Mouse (Mus musculus) ES-E14 (cell line): Measurements from ENCODE around the gene Slc6a17. TPM values are rescaled to one million over a fixed set of nuclear protein-coding genes. Genes with fewer than 3 reads are reported as not detected.

Experiments
- DNase-seq: peaks from one replicate; pipeline ENCODE4 v3.0.0-alpha.2; 2013; ENCODE audit warnings: low read depth, low spot score
- H3K27ac ChIP-seq: 2 replicates; pipeline ENCODE4 v1.5.1; 2012; ENCODE audit warnings: low read depth, mild to moderate bottlenecking, low read length, moderate library complexity, mixed read lengths; ENCODE audit not compliant: poor library complexity, insufficient read depth, severe bottlenecking
- H3K36me3 ChIP-seq: 2 replicates; pipeline ENCODE4 v1.6.1; 2012; ENCODE audit warnings: mild to moderate bottlenecking, low read length, moderate library complexity, mixed read lengths; ENCODE audit not compliant: control insufficient read depth, poor library complexity, insufficient read depth, severe bottlenecking
- H3K4me1 ChIP-seq, 2 experiments: fragments of 150-350 bp in 1 of 2; sonication (generic) in 1 of 2; 2 replicates each; pipeline ENCODE4 v1.6.1; 2012; ENCODE audit warnings: low read length in 2 of 2, mild to moderate bottlenecking in 1 of 2, mixed read lengths in 1 of 2; ENCODE audit not compliant: control insufficient read depth in 2 of 2, insufficient read depth in 2 of 2, poor library complexity in 1 of 2
- H3K4me3 ChIP-seq, 2 experiments: fragments of 150-350 bp in 1 of 2; sonication (generic) in 1 of 2; 2 replicates each; pipeline ENCODE4 v1.5.1; 2012; ENCODE audit warnings: low read length in 2 of 2, low read depth in 1 of 2, mild to moderate bottlenecking in 1 of 2, mixed read lengths in 1 of 2; ENCODE audit not compliant: insufficient read depth in 1 of 2, poor library complexity in 1 of 2, severe bottlenecking in 1 of 2
- H3K9ac ChIP-seq: 2 replicates; pipeline ENCODE4 v1.6.1; 2012; ENCODE audit warnings: low read depth, mild to moderate bottlenecking, low read length, mixed read lengths; ENCODE audit not compliant: poor library complexity, insufficient read depth, severe bottlenecking
- H3K9me3 ChIP-seq: fragments of 150-350 bp; sonication (generic); 2 replicates; pipeline ENCODE4 v1.6.1; 2012; ENCODE audit warnings: low read depth, mild to moderate bottlenecking, low read length; ENCODE audit not compliant: control insufficient read depth, insufficient read depth
- CHD2 ChIP-seq: IDR thresholded peaks from 2 replicates; pipeline ENCODE4 v1.6.1; 2014; ENCODE audit warnings: mild to moderate bottlenecking, low read depth, low read length, inconsistent platforms
- HCFC1 ChIP-seq: IDR thresholded peaks from 2 replicates; pipeline ENCODE4 v1.6.1; 2012; ENCODE audit warnings: low read length, inconsistent platforms, borderline replicate concordance; ENCODE audit not compliant: insufficient read depth
- MAFK ChIP-seq: IDR thresholded peaks from 2 replicates; pipeline ENCODE4 v1.6.1; 2014; ENCODE audit warnings: mild to moderate bottlenecking, low read depth, low read length, inconsistent platforms; ENCODE audit not compliant: insufficient read depth
- ZC3H11A ChIP-seq: IDR thresholded peaks from 2 replicates; pipeline ENCODE4 v1.6.1; 2012; ENCODE audit warnings: low read depth, mild to moderate bottlenecking, inconsistent platforms, low read length, borderline replicate concordance
- ZNF384 ChIP-seq: IDR thresholded peaks from 2 replicates; pipeline ENCODE4 v1.6.1; 2012; ENCODE audit warnings: low read depth, low read length, inconsistent platforms
- in situ Hi-C, 2 experiments: fragments of 600-800 bp; cut with MboI; formaldehyde crosslinking; loops; one replicate each; pipeline ENCODE4 v1.15.1; 2025; ENCODE audit warnings: low sequenced_read_pairs in 2 of 2, inconsistent platforms in 1 of 2; ENCODE audit not compliant: unreplicated experiment in 2 of 2
- total RNA-seq: library from RNA; depleted of rRNA; stranded (reverse); fragments of 300-350 nt; gene quantifications from 2 replicates; pipeline ENCODE4 v1.2.3, GENCODE M21; 2012

Gene Slc6a17
- total RNA-seq, 1 experiment, result 0.49 TPM

GRCm38 (mm10) chr3:107516776-107517630 lies 815 bp downstream of the Slc6a17 start:
- DNase-seq, result no peak
- Histone ChIP-seq H3K9me3 (no peaks in the 10 kb centered on the region), H3K4me3 (peak overlapping the region; percentile 68 to 74), H3K27ac (no peak overlapping the region), H3K36me3 (no peaks in the 10 kb centered on the region), H3K9ac (0 out of 2 replicates have a peak overlapping the region, but pooled peaks have one; percentile 28), H3K4me1 (no peaks in the 10 kb centered on the region)
- in situ Hi-C loops, result no loop called here
- TF ChIP-seq ZC3H11A, result no peak
- no peak for TF ChIP-seq MAFK
- TF ChIP-seq HCFC1, result no peak
- TF ChIP-seq ZNF384, result no peak
- no peak for TF ChIP-seq CHD2

- no peaks in the 10 kb centered on the region for H3K36me3 ChIP-seq
- no peak overlapping the region for H3K4me3 ChIP-seq
- H3K27ac ChIP-seq, result no peak overlapping the region
- H3K4me1 ChIP-seq, result no peaks in the 10 kb centered on the region
- H3K9ac ChIP-seq, result no peak overlapping the region
- DNase-seq, result no peak
- TF ChIP-seq CHD2 (no peak), HCFC1 (no peak), MAFK (no peak), ZNF384 (no peak), ZC3H11A (no peak)
- in situ Hi-C loops, result no loop called here
- H3K9me3 ChIP-seq, result no peaks in the 10 kb centered on the region
These were observed 1.8 kb downstream of the Slc6a17 start for GRCm38 (mm10) chr3:107515989-107516388.

GRCm38 (mm10) chr3:107511416-107511815 lies 6.4 kb downstream of the Slc6a17 start:
- Histone ChIP-seq H3K4me1 (no peaks in the 10 kb centered on the region), H3K27ac (no peak overlapping the region), H3K9ac (no peak overlapping the region), H3K4me3 (no peak overlapping the region), H3K9me3 (no peaks in the 10 kb centered on the region), H3K36me3 (no peaks in the 10 kb centered on the region)
- in situ Hi-C loops, result no loop called here
- no peak for TF ChIP-seq CHD2
- no peak for TF ChIP-seq MAFK
- TF ChIP-seq ZNF384, result no peak
- TF ChIP-seq ZC3H11A, result no peak
- TF ChIP-seq HCFC1, result no peak
- DNase-seq, result no peak

- no peaks in the 10 kb centered on the region for H3K4me1 ChIP-seq
- no peak overlapping the region for H3K4me3 ChIP-seq
- H3K36me3 ChIP-seq, result no peaks in the 10 kb centered on the region
- no peak overlapping the region for H3K9ac ChIP-seq
- in situ Hi-C loops, result no loop called here
- DNase-seq, result no peak
- no peaks in the 10 kb centered on the region for H3K9me3 ChIP-seq
- no peak for TF ChIP-seq ZC3H11A
- TF ChIP-seq ZNF384, result no peak
- TF ChIP-seq MAFK, result no peak
- no peak for TF ChIP-seq HCFC1
- TF ChIP-seq CHD2, result no peak
- H3K27ac ChIP-seq, result no peak overlapping the region
These were observed 9.1 kb downstream of the Slc6a17 start for GRCm38 (mm10) chr3:107508696-107509095.

GRCm38 (mm10) chr3:107507966-107508365 lies 9.9 kb downstream of the Slc6a17 start:
- Histone ChIP-seq H3K4me3 (no peak overlapping the region), H3K36me3 (no peaks in the 10 kb centered on the region), H3K27ac (no peak overlapping the region), H3K4me1 (no peaks in the 10 kb centered on the region), H3K9me3 (no peaks in the 10 kb centered on the region), H3K9ac (no peak overlapping the region)
- TF ChIP-seq ZNF384 (no peak), CHD2 (no peak), MAFK (no peak), HCFC1 (no peak), ZC3H11A (no peak)
- in situ Hi-C loops, result no loop called here
- no peak for DNase-seq
